Mouse (Mus musculus): ENCODE measurements around the gene Ube2e1. TPM values are rescaled to one million over a fixed set of nuclear protein-coding genes. Genes with fewer than 3 reads are reported as not detected.

Ube2e1 gene
- polyA plus RNA-seq, 1 experiment from 2014 or later, result 74.9 TPM

GRCm38 (mm10) chr14:18364321-18364720 lies 32.7 kb upstream of the Ube2e1 start:
- Histone ChIP-seq H3K36me3 (ENCODE audit: control insufficient read depth, insufficient read depth, low read length) (no peaks in the 10 kb centered on the region), H3K9ac (ENCODE audit: low read length) (no peak overlapping the region), H3K4me2 (ENCODE audit: low read depth, severe bottlenecking) (no peak overlapping the region), H3K27me3 (ENCODE audit: control insufficient read depth, insufficient read depth, low read length) (no peaks in the 10 kb centered on the region), H3K4me1 (ENCODE audit: control insufficient read depth, insufficient read depth, low read length) (no peaks in the 10 kb centered on the region), H3K27ac (replicated peaks; ENCODE audit: low read depth, low read length) (no peak overlapping the region), H3K4me3 (ENCODE audit: low read depth, low read length) (no peak overlapping the region), H3K9me3 (ENCODE audit: control insufficient read depth, low read length) (no peaks in the 10 kb centered on the region)
- WGBS, result 39% methylated on average over 3 of the region's 3 CpGs
- no peak for ATAC-seq (ENCODE audit: insufficient number of reproducible peaks, low FRiP score, low TSS enrichment, low read depth)
- no peak for DNase-seq (ENCODE audit: low spot score)

- Histone ChIP-seq H3K9me3 (ENCODE audit: control insufficient read depth, low read length) (no peaks in the 10 kb centered on the region), H3K4me1 (ENCODE audit: control insufficient read depth, insufficient read depth, low read length) (no peaks in the 10 kb centered on the region), H3K9ac (ENCODE audit: low read length) (no peak overlapping the region), H3K36me3 (ENCODE audit: control insufficient read depth, insufficient read depth, low read length) (no peaks in the 10 kb centered on the region), H3K27me3 (ENCODE audit: control insufficient read depth, insufficient read depth, low read length) (no peaks in the 10 kb centered on the region), H3K27ac (replicated peaks; ENCODE audit: low read depth, low read length) (no peak overlapping the region), H3K4me3 (ENCODE audit: low read depth, low read length) (no peak overlapping the region), H3K4me2 (ENCODE audit: low read depth, severe bottlenecking) (no peak overlapping the region)
- ATAC-seq (ENCODE audit: insufficient number of reproducible peaks, low FRiP score, low TSS enrichment, low read depth), result no peak
- no peak for DNase-seq (ENCODE audit: low spot score)
- WGBS, result 70% methylated on average over 2 of the region's 2 CpGs
Measured at GRCm38 (mm10) chr14:18356442-18356841, 24.8 kb upstream of the Ube2e1 start.

GRCm38 (mm10) chr14:18355514-18356190 lies 24.0 kb upstream of the Ube2e1 start:
- Histone ChIP-seq H3K36me3 (ENCODE audit: control insufficient read depth, insufficient read depth, low read length) (no peaks in the 10 kb centered on the region), H3K9ac (ENCODE audit: low read length) (no peak overlapping the region), H3K4me2 (ENCODE audit: low read depth, severe bottlenecking) (no peak overlapping the region), H3K4me1 (ENCODE audit: control insufficient read depth, insufficient read depth, low read length) (no peaks in the 10 kb centered on the region), H3K27ac (replicated peaks; ENCODE audit: low read depth, low read length) (no peak overlapping the region), H3K27me3 (ENCODE audit: control insufficient read depth, insufficient read depth, low read length) (no peaks in the 10 kb centered on the region), H3K9me3 (ENCODE audit: control insufficient read depth, low read length) (no peaks in the 10 kb centered on the region), H3K4me3 (ENCODE audit: low read depth, low read length) (no peak overlapping the region)
- ATAC-seq (ENCODE audit: insufficient number of reproducible peaks, low FRiP score, low TSS enrichment, low read depth), result no peak
- DNase-seq (ENCODE audit: low spot score), result no peak
- WGBS, result 76% methylated on average over 6 of the region's 6 CpGs

GRCm38 (mm10) chr14:18353525-18353924 lies 21.9 kb upstream of the Ube2e1 start:
- no peak overlapping the region for H3K9ac ChIP-seq (ENCODE audit: low read length)
- no peak for ATAC-seq (ENCODE audit: insufficient number of reproducible peaks, low FRiP score, low TSS enrichment, low read depth)
- H3K4me3 ChIP-seq (ENCODE audit: low read depth, low read length), result no peak overlapping the region
- H3K4me2 ChIP-seq (ENCODE audit: low read depth, severe bottlenecking), result no peak overlapping the region
- no peaks in the 10 kb centered on the region for H3K36me3 ChIP-seq (ENCODE audit: control insufficient read depth, insufficient read depth, low read length)
- no peak for DNase-seq (ENCODE audit: low spot score)
- H3K27me3 ChIP-seq (ENCODE audit: control insufficient read depth, insufficient read depth, low read length), result no peaks in the 10 kb centered on the region
- H3K27ac ChIP-seq (replicated peaks; ENCODE audit: low read depth, low read length), result no peak overlapping the region
- no peaks in the 10 kb centered on the region for H3K4me1 ChIP-seq (ENCODE audit: control insufficient read depth, insufficient read depth, low read length)
- H3K9me3 ChIP-seq (ENCODE audit: control insufficient read depth, low read length), result no peaks in the 10 kb centered on the region
- 69% methylated on average over 3 of the region's 3 CpGs for WGBS

GRCm38 (mm10) chr14:18352934-18353333 lies 21.3 kb upstream of the Ube2e1 start:
- WGBS, result 80% methylated on average over 3 of the region's 3 CpGs
- no peaks in the 10 kb centered on the region for H3K9me3 ChIP-seq (ENCODE audit: control insufficient read depth, low read length)
- no peak overlapping the region for H3K4me3 ChIP-seq (ENCODE audit: low read depth, low read length)
- DNase-seq (ENCODE audit: low spot score), result no peak
- ATAC-seq (ENCODE audit: insufficient number of reproducible peaks, low FRiP score, low TSS enrichment, low read depth), result no peak
- H3K9ac ChIP-seq (ENCODE audit: low read length), result no peak overlapping the region
- H3K36me3 ChIP-seq (ENCODE audit: control insufficient read depth, insufficient read depth, low read length), result no peaks in the 10 kb centered on the region
- no peak overlapping the region for H3K4me2 ChIP-seq (ENCODE audit: low read depth, severe bottlenecking)
- H3K4me1 ChIP-seq (ENCODE audit: control insufficient read depth, insufficient read depth, low read length), result no peaks in the 10 kb centered on the region
- no peak overlapping the region for H3K27ac ChIP-seq (replicated peaks; ENCODE audit: low read depth, low read length)
- no peaks in the 10 kb centered on the region for H3K27me3 ChIP-seq (ENCODE audit: control insufficient read depth, insufficient read depth, low read length)

GRCm38 (mm10) chr14:18350680-18351079 lies 19.0 kb upstream of the Ube2e1 start:
- no peak overlapping the region for H3K4me2 ChIP-seq (ENCODE audit: low read depth, severe bottlenecking)
- H3K9ac ChIP-seq (ENCODE audit: low read length), result no peak overlapping the region
- ATAC-seq (ENCODE audit: insufficient number of reproducible peaks, low FRiP score, low TSS enrichment, low read depth) (no peak), DNase-seq (ENCODE audit: low spot score) (no peak)
- no peaks in the 10 kb centered on the region for H3K4me1 ChIP-seq (ENCODE audit: control insufficient read depth, insufficient read depth, low read length)
- no peaks in the 10 kb centered on the region for H3K9me3 ChIP-seq (ENCODE audit: control insufficient read depth, low read length)
- WGBS, result 91% methylated on average over 1 of the region's 1 CpGs
- no peaks in the 10 kb centered on the region for H3K27me3 ChIP-seq (ENCODE audit: control insufficient read depth, insufficient read depth, low read length)
- no peak overlapping the region for H3K4me3 ChIP-seq (ENCODE audit: low read depth, low read length)
- no peak overlapping the region for H3K27ac ChIP-seq (replicated peaks; ENCODE audit: low read depth, low read length)
- H3K36me3 ChIP-seq (ENCODE audit: control insufficient read depth, insufficient read depth, low read length), result no peaks in the 10 kb centered on the region

- Histone ChIP-seq H3K4me1 (ENCODE audit: control insufficient read depth, insufficient read depth, low read length) (no peaks in the 10 kb centered on the region), H3K4me2 (ENCODE audit: low read depth, severe bottlenecking) (no peak overlapping the region), H3K27ac (replicated peaks; ENCODE audit: low read depth, low read length) (no peak overlapping the region), H3K36me3 (ENCODE audit: control insufficient read depth, insufficient read depth, low read length) (no peaks in the 10 kb centered on the region), H3K4me3 (ENCODE audit: low read depth, low read length) (no peak overlapping the region), H3K9ac (ENCODE audit: low read length) (no peak overlapping the region), H3K27me3 (ENCODE audit: control insufficient read depth, insufficient read depth, low read length) (no peaks in the 10 kb centered on the region), H3K9me3 (ENCODE audit: control insufficient read depth, low read length) (no peaks in the 10 kb centered on the region)
- DNase-seq (ENCODE audit: low spot score) (no peak), ATAC-seq (ENCODE audit: insufficient number of reproducible peaks, low FRiP score, low TSS enrichment, low read depth) (no peak)
- WGBS, result 62% methylated on average over 5 of the region's 5 CpGs
Measured at GRCm38 (mm10) chr14:18349871-18350270, 18.2 kb upstream of the Ube2e1 start.

- no peaks in the 10 kb centered on the region for H3K4me1 ChIP-seq (ENCODE audit: control insufficient read depth, insufficient read depth, low read length)
- 81% methylated on average over 4 of the region's 4 CpGs for WGBS
- no peaks in the 10 kb centered on the region for H3K27me3 ChIP-seq (ENCODE audit: control insufficient read depth, insufficient read depth, low read length)
- H3K36me3 ChIP-seq (ENCODE audit: control insufficient read depth, insufficient read depth, low read length), result no peaks in the 10 kb centered on the region
- no peak for ATAC-seq (ENCODE audit: insufficient number of reproducible peaks, low FRiP score, low TSS enrichment, low read depth)
- H3K4me3 ChIP-seq (ENCODE audit: low read depth, low read length), result no peak overlapping the region
- H3K27ac ChIP-seq (replicated peaks; ENCODE audit: low read depth, low read length), result no peak overlapping the region
- no peak for DNase-seq (ENCODE audit: low spot score)
- H3K4me2 ChIP-seq (ENCODE audit: low read depth, severe bottlenecking), result no peak overlapping the region
- H3K9ac ChIP-seq (ENCODE audit: low read length), result no peak overlapping the region
- H3K9me3 ChIP-seq (ENCODE audit: control insufficient read depth, low read length), result no peaks in the 10 kb centered on the region
Measured at GRCm38 (mm10) chr14:18343589-18343988, 11.9 kb upstream of the Ube2e1 start.

- ATAC-seq (ENCODE audit: insufficient number of reproducible peaks, low FRiP score, low TSS enrichment, low read depth) (no peak), DNase-seq (ENCODE audit: low spot score) (no peak)
- 86% methylated on average over 2 of the region's 2 CpGs for WGBS
- H3K4me1 ChIP-seq (ENCODE audit: control insufficient read depth, insufficient read depth, low read length), result no peaks in the 10 kb centered on the region
- H3K9me3 ChIP-seq (ENCODE audit: control insufficient read depth, low read length), result no peaks in the 10 kb centered on the region
- no peak overlapping the region for H3K9ac ChIP-seq (ENCODE audit: low read length)
- H3K36me3 ChIP-seq (ENCODE audit: control insufficient read depth, insufficient read depth, low read length), result no peaks in the 10 kb centered on the region
- H3K4me2 ChIP-seq (ENCODE audit: low read depth, severe bottlenecking), result no peak overlapping the region
- no peak overlapping the region for H3K4me3 ChIP-seq (ENCODE audit: low read depth, low read length)
- H3K27me3 ChIP-seq (ENCODE audit: control insufficient read depth, insufficient read depth, low read length), result no peaks in the 10 kb centered on the region
- no peak overlapping the region for H3K27ac ChIP-seq (replicated peaks; ENCODE audit: low read depth, low read length)
Measured at GRCm38 (mm10) chr14:18342749-18343148, 11.1 kb upstream of the Ube2e1 start.

Data from limb, embryonic 11.5 days (tissue).